Mouse (Mus musculus): Measurements from ENCODE around the gene Esyt3. TPM values are rescaled to one million over a fixed set of nuclear protein-coding genes. Genes with fewer than 3 reads are reported as not detected.

The Esyt3 gene
- not detected for total RNA-seq (2021)
- long read RNA-seq, experiment 1: 0 reads
- long read RNA-seq, experiment 2: 0 reads

DNA sequence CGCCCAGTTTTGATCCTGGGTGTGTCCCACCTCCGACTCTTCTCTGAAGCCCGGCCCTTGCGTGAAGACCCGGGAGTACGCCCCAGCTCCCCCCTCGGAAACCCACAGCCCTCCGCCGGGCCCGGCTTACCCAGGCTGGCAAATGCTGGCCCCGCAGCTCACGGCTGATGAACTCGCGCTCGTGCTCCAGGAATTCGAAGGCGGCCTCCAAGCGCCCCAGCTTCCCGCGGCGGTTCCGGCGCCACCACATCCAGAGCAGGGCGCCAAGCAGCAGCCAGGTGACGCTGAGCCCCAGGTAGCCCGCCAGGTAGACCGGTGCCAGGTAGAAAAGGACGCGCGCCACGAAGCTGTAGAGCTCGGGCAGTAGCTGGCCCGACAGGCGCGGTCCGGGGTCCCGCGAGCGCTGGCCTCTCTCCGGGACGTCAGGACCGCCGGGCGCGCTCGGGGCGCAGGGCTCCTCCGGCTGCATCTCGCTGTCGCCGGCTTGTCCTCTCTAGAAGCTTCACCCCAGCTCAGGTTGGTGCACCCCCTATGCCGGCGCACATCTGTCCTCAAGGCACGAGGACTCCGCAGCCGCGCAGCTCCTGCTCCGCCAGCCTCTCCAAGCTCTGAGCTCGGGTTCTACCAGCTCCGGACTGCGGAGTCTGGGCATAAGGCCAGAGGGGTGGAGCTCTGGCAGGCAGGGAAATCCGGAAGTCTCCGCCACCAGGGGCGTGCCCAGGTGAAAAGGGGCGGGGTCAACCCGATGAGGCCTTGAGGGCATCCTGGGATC lies at the start of gene Esyt3:
Gene Esyt3 (minus strand): TSS at position 637 of the 772 bp plus-strand sequence.
- peak; percentile 38 for DNase-seq

DNA sequence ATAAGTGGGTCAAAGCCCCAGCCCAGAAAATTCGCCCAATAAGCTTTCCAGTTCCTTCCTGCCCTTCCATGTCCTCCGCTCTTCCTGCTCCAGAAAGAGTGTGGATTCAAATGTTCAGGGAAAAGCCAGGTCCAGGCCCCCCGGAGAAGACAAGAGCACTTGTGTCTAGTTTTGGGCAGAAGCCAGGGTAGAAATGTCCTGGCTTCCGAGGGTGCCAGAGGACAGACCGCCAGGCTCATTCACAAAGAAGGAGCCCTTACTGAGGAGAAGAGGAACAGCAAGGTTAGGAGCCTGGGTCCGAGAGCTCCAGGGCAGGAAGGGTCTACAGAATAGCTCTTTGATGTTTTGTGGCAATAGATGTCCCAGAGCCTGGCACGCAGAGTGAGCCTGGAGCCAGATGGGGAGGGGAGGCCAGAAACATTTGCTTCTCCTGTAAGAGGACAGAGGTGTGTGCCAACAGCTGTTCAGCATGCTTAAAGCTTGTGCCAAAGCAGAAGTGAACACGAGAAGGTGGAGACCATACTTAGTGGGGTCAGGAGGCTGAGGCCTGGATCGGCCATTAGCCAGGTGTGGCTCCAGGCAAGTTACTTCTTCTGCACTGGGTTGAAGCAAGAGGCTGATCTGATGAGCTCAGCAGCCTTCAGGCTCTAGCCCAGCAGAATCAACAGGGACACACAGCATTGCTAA lies 43.1 kb upstream of the Esyt3 start:
- Histone ChIP-seq H3K4me3 (no peak overlapping the region), H3K27ac (peak overlapping the region; percentile 84)
- TF ChIP-seq CTCF (IDR thresholded peaks at IDR 0.05): no peak
- DNase-seq: peak; percentile 82
- intact Hi-C loops (cut with DNase I): loop anchor here (2.0 kb wide), 1 partner anchor 35 kb away; the partner anchor contains the start of gene Mras

More for the DNA sequence above, at the start of gene Esyt3:
- intact Hi-C loops (cut with DNase I): no loop called here
- Histone ChIP-seq H3K4me3 (peak within 1 kb of the TSS; percentile 66), H3K27ac (no peak within 1 kb of the TSS)
- no peak for TF ChIP-seq CTCF (IDR thresholded peaks at IDR 0.05)

DNA sequence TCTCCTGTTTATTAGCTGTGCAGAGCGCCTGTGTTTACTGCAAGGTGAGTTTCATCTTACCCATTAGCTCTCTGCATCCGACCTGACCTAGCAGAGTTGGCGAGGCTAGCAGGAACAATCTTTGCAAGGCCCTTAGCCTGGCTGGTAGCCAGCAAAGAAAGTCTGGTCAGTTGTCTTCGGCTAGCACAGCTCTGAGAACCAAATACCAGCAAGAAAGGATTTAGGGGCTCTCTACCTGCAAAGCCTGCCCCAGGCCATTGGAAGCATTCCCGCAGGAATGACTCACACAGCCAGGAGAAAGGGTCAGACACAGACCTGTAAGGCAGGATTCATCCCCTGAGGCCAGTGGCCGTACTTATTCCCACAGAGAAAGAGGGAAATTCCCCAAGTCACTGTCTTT lies 42.4 kb upstream of the Esyt3 start:
- no peak for TF ChIP-seq CTCF (IDR thresholded peaks at IDR 0.05)
- peak; percentile 74 for DNase-seq
- H3K27ac ChIP-seq: peak overlapping the region; percentile 84
- intact Hi-C loops (cut with DNase I): loop anchor here (2.0 kb wide), 1 partner anchor 36 kb away; the partner anchor contains the start of gene Mras
- no peak overlapping the region for H3K4me3 ChIP-seq

DNA sequence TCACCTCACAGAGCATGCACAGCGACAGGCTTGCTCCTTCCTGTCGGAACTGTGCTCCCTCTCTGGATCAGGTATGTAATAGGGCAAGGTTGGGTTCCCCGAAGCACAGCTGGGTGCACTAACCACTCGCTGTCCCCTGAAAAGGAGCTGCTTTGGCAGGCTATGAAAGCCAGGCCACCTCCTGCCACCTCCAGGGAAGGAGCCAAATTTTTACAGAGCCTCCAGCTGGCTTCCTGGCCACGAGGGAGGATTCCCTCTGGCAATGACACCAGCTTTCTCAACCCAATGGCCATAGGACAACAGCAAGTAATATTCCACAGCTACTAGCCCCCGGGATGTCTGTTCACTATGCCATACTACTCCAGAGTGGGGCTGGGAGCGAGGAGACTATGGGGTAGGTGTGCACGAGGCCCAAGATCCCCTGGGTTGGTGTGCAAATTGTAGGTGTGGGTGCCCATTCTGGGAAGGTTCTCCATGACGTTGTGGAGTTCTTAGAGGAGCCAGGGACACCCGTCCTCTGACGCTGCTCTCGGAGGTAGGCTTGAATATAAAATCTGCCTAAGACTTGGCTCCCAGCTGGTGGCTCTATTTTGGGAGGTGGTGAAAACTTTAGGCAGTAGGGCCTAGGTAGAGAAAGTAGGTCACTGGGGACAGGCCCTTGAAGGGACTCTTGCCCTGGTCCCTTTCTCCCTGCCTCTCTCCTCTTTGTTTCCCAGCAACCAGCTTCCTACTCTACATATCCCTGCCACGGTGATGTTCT lies 38.9 kb upstream of the Esyt3 start:
- Histone ChIP-seq H3K4me3 (peak overlapping the region; percentile 24; the same call in 1 of the 2 replicates), H3K27ac (peak overlapping the region; percentile 93)
- intact Hi-C loops (cut with DNase I): no loop called here
- TF ChIP-seq CTCF (IDR thresholded peaks at IDR 0.05): no peak
- DNase-seq: peak; percentile 82

DNA sequence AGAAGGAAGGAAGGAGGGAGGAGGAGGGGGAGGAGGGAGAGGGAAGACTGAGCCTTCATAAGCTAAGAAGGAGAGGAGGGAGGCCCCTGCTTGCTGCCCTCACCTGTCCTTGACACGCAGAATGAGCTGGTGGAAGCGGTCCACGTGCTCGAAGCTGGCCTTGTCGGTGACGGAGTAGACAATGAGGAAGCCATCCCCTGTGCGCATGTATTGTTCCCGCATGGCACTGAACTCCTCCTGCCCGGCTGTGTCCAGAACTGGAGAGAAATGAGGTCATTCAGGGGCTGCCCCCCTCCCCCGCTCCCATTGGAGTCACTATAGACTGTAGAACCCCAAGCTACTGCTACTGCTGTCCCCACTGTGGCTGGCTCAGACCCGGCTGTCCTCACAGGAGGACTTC lies 36.0 kb upstream of the Esyt3 start:
- intact Hi-C loops (cut with DNase I): no loop called here
- Histone ChIP-seq H3K4me3 (no peak overlapping the region), H3K27ac (peak overlapping the region; percentile 65)
- DNase-seq: no peak
- no peak for TF ChIP-seq CTCF (IDR thresholded peaks at IDR 0.05)

DNA sequence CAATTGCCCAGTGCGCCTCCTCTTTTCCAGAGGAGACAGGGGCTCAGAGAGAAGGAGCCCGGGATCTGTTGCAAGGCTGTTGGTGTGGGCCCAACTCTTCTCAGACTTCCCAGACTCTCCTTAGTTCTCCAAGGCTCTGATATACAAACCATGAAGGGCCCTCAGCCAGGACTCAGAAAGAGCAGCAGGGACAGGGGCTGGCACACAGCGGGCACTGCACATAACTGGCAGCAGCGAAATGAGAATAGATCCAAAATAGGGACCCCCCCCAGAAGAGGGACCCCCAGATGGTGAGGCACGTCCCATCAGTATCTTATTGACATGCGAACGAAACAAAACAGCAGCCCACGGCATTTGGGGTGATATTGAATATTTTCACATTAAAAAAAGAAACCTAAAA lies 34.8 kb upstream of the Esyt3 start:
- no peak for DNase-seq
- TF ChIP-seq CTCF (IDR thresholded peaks at IDR 0.05): no peak
- intact Hi-C loops (cut with DNase I): no loop called here

DNA sequence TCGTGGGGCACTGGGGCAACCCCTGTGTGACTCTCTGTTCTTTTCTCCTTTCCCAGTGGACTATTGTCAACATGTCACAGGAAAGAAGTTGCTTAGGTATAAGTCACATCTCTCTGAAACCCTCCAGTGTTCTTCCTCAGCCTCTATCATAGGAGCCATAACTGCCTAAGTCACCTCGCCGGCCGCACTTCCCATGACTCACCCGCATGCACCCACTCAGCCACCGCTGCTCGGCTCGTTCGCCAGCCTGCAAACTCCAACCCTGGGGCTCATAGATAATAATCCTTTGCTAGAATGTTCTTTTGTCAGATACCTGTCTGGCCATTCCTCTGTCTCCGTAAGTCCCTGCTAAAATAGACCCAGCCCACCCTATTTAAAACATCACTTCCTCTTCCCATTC lies 33.2 kb upstream of the Esyt3 start:
- intact Hi-C loops (cut with DNase I): no loop called here
- no peak for DNase-seq
- no peak overlapping the region for H3K4me3 ChIP-seq
- peak overlapping the region; percentile 79; the same call in 1 of the 2 replicates for H3K27ac ChIP-seq
- no peak for TF ChIP-seq CTCF (IDR thresholded peaks at IDR 0.05)

More for the DNA sequence above, 34.8 kb upstream of the Esyt3 start:
- H3K27ac ChIP-seq: peak overlapping the region; percentile 1; the same call in 1 of the 2 replicates
- H3K4me3 ChIP-seq: no peak overlapping the region

DNA sequence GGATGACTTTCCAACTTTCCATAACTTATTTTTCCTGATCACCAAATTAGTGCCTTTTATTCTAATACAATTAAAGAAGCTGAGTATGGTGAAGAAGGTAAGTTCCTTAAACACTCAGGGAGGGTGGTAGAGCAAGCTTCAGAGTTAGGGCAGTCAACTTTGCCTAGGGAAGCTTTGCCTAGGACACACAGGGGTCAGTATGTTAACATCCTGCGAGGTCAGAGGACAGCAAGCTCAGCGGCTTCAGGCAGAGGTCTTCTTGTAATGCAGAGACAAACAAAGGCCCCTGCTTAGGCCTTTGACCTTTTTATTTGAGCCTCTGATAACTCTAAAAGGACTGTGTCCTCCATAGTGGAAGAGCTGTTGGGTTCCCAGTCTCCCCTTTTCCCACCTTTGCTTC lies 32.4 kb upstream of the Esyt3 start:
- Histone ChIP-seq H3K27ac (peak overlapping the region; percentile 79), H3K4me3 (no peak overlapping the region)
- TF ChIP-seq CTCF (IDR thresholded peaks at IDR 0.05): no peak
- no peak for DNase-seq
- intact Hi-C loops (cut with DNase I): no loop called here

DNA sequence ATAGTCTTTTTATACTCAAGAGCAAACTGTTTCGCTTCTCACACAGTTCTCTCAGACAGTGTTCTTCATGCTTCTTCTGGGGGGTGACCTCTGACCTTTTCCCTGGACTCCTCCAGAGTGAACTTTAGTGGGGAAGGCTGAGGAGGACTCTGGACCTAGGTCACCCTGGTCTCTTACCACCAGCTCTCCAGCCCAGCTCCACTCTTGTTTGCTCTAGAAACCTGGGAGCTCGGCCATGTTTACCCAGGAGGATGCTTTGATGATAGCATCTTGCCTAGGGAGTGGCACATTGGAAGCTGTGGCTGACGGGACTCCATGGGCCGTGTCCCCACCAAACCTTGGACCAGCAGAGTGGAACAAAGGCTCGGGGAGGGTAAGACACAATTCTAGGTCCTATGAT lies 31.8 kb upstream of the Esyt3 start:
- intact Hi-C loops (cut with DNase I): no loop called here
- Histone ChIP-seq H3K4me3 (no peak overlapping the region), H3K27ac (peak overlapping the region; percentile 79)
- TF ChIP-seq CTCF (IDR thresholded peaks at IDR 0.05): no peak
- DNase-seq: peak; percentile 45

DNA sequence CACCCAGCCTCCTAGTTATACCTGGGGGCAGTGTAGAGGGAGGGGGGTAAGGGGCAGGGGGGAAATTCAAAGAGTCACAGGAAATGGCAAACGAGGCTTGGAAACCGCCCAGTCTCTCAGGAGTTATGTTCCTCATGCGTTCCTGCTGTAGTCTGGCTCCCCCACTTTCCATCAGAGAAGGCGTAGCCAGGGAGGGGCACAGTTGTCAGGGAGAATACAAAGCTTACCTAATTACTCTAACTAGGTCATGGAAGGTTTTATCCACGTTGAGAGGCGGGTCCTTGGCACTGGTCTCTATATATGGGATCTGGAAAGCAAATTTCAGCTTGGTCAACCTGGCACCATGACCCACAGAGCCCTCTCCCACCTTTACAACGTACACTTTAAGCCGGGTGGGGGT lies 31.1 kb upstream of the Esyt3 start:
- Histone ChIP-seq H3K4me3 (no peak overlapping the region), H3K27ac (peak overlapping the region; percentile 79)
- intact Hi-C loops (cut with DNase I): no loop called here
- no peak for TF ChIP-seq CTCF (IDR thresholded peaks at IDR 0.05)
- DNase-seq: no peak

DNA sequence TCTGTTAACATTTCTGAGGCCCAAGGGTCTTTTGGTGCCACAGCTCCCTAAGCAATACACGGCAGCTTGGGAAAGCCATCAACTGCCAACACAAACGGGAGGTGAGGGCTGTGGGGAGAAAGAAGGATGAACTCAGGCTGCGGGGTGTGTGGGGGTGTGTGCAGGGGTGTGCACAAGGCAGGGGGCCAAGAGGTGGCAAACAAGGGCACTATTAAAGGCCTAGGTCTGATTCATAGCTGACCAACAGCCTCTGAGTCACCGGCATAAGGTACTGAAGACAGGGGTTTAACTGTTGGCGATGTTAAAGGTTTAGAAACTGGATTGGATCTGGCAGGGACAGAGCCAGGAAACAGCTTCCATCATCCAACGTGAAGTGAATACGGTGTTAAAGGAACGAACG lies 30.5 kb upstream of the Esyt3 start:
- intact Hi-C loops (cut with DNase I): no loop called here
- DNase-seq: no peak
- H3K27ac ChIP-seq: peak overlapping the region; percentile 79
- TF ChIP-seq CTCF (IDR thresholded peaks at IDR 0.05): no peak
- no peak overlapping the region for H3K4me3 ChIP-seq

DNA sequence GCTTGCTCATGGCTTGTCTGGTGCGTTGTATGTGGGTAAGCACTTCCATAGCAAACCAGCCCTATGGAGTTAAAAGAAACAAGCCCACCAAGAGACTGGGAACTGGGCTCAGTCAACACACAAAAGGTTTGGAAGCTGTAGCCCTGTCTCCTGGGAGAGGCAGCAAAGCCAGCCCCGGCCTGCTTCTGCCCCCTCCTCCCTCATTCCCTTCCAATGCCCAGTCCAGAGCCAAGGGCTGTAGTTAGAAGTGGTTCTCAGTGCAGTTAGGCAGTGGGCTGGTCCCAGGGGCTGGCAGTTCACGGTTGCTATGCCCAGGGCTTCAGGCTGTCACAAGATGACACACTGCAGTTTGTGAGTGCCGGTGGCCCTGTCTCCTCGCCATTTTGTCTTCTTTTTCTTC lies 29.7 kb upstream of the Esyt3 start:
- no peak for DNase-seq
- H3K4me3 ChIP-seq: no peak overlapping the region
- no peak overlapping the region; the same call in 1 of the 2 replicates for H3K27ac ChIP-seq
- no peak for TF ChIP-seq CTCF (IDR thresholded peaks at IDR 0.05)
- intact Hi-C loops (cut with DNase I): no loop called here
